In the genomic region with DNA sequence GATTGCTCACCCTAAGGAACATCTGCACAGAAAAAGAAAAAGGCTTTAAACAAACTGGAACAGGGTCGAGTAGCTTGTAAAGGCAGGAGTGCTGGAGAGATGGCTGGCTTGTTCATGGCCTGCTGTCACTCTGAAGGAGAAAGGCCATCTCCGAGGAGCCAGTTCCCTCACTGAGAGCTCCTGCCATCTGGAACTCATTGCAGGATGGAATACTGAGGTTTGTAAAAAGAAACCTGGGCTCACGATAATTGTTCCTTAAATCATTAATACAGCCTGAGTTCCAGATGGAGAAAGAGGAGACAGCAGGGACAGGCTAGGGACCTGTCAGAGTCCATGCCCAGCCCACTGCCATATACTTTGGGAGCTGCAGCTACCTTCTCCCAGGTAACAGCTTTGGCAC, we compare ENCODE assay signal across 20 mouse cellular contexts.
A peak's percentile ranks its signal among the peaks of the same experiment; 100 is the strongest.
DNase-seq lines count a peak whose midpoint lies in the region; ATAC-seq and TF ChIP-seq lines count a peak whose summit lies in the region.
"Had no signal": no experiment of that assay in that cellular context is flagged by ENCODE, and none has a peak within 500 bp of the region (broad histone marks: within the 10 kb centered on the region; RNA-seq: fewer than 3 reads in every experiment).

No protein-coding gene starts in this region.

- H3K36me3 ChIP-seq in embryonic facial prominence, embryonic 14.5 days (ENCODE audit: control insufficient read depth, insufficient read depth, low read length), result no peaks in the 10 kb centered on the region
- H3K36me3 ChIP-seq in limb, embryonic 14.5 days (ENCODE audit: control insufficient read depth, insufficient read depth, low read length), result no peaks in the 10 kb centered on the region
- H3K36me3 ChIP-seq in midbrain, postnatal 0 days (ENCODE audit: insufficient read depth, low read length), result no peaks in the 10 kb centered on the region
- H3K36me3 ChIP-seq in liver, embryonic 11.5 days (ENCODE audit: control insufficient read depth, insufficient read depth, low read length), result no peaks in the 10 kb centered on the region
- H3K36me3 ChIP-seq: forebrain, embryonic 12.5 days; heart, embryonic 13.5 days; hindbrain, embryonic 15.5 days had no signal

- H3K4me2 ChIP-seq in embryonic facial prominence, embryonic 14.5 days (ENCODE audit: low read depth, low read length), result no peak overlapping the region
- H3K4me2 ChIP-seq in limb, embryonic 14.5 days (replicated peaks; ENCODE audit: low read depth, low read length, severe bottlenecking), result no peak overlapping the region
- H3K4me2 ChIP-seq in midbrain, postnatal 0 days (ENCODE audit: low read depth, low read length, poor library complexity, severe bottlenecking), result no peak overlapping the region
- no peak overlapping the region for H3K4me2 ChIP-seq in liver, embryonic 11.5 days
- H3K4me2 ChIP-seq: forebrain, embryonic 12.5 days; heart, embryonic 13.5 days; hindbrain, embryonic 15.5 days had no signal

- ATAC-seq in embryonic facial prominence, embryonic 14.5 days (ENCODE audit: low read depth), result no peak
- ATAC-seq in limb, embryonic 14.5 days (ENCODE audit: low FRiP score, low read depth), result no peak
- no peak for ATAC-seq in megakaryocyte-erythroid progenitor cell, adult 5-6 weeks (replicated peaks; ENCODE audit: low FRiP score, low TSS enrichment, poor library complexity, severe bottlenecking)
- no peak for ATAC-seq in midbrain, postnatal 0 days (ENCODE audit: low FRiP score)
- ATAC-seq in liver, embryonic 11.5 days (replicated peaks; ENCODE audit: low FRiP score), result no peak
- ATAC-seq: forebrain, embryonic 16.5 days had no signal

- H3K9me3 ChIP-seq in embryonic facial prominence, embryonic 14.5 days (ENCODE audit: control insufficient read depth, low read length), result peaks cover 10% of the 10 kb centered on the region; the same call in 1 of the 2 replicates
- peaks cover 5% of the 10 kb centered on the region; the same call in 1 of the 2 replicates for H3K9me3 ChIP-seq in limb, embryonic 14.5 days (ENCODE audit: control insufficient read depth, low read length)
- H3K9me3 ChIP-seq in midbrain, postnatal 0 days (ENCODE audit: low read length), result no peaks in the 10 kb centered on the region
- no peaks in the 10 kb centered on the region for H3K9me3 ChIP-seq in liver, embryonic 11.5 days (ENCODE audit: control insufficient read depth, low read length)
- H3K9me3 ChIP-seq: forebrain, embryonic 12.5 days; hindbrain, embryonic 15.5 days had no signal

- H3K27ac ChIP-seq in embryonic facial prominence, embryonic 14.5 days (replicated peaks; ENCODE audit: low read depth, low read length), result no peak overlapping the region
- H3K27ac ChIP-seq in limb, embryonic 14.5 days (replicated peaks; ENCODE audit: low read depth, low read length), result no peak overlapping the region; the same call in 1 of the 2 replicates
- no peak overlapping the region for H3K27ac ChIP-seq in midbrain, postnatal 0 days (ENCODE audit: low read depth, low read length)
- no peak overlapping the region for H3K27ac ChIP-seq in liver, embryonic 11.5 days (ENCODE audit: low read depth, low read length)
- H3K27ac ChIP-seq: forebrain, embryonic 12.5 days; gastrocnemius, adult 2 months; heart, embryonic 13.5 days; hindbrain, embryonic 15.5 days had no signal

- no peak for TF ChIP-seq POLR2A in limb, embryonic 14.5 days (IDR thresholded peaks at IDR 0.05; ENCODE audit: borderline replicate concordance, extremely low read depth, insufficient read depth, insufficient read length)

- H3K9ac ChIP-seq in embryonic facial prominence, embryonic 14.5 days (ENCODE audit: low read depth, low read length), result no peak overlapping the region
- no peak overlapping the region for H3K9ac ChIP-seq in limb, embryonic 14.5 days (ENCODE audit: low read depth, low read length, severe bottlenecking)
- no peak overlapping the region for H3K9ac ChIP-seq in midbrain, postnatal 0 days (replicated peaks; ENCODE audit: low read length, poor library complexity, severe bottlenecking)
- no peak overlapping the region for H3K9ac ChIP-seq in liver, embryonic 11.5 days (ENCODE audit: low read depth, low read length)
- H3K9ac ChIP-seq: forebrain, embryonic 12.5 days; heart, embryonic 13.5 days; hindbrain, embryonic 15.5 days had no signal

- no peaks in the 10 kb centered on the region for H3K27me3 ChIP-seq in embryonic facial prominence, embryonic 14.5 days (replicated peaks; ENCODE audit: control insufficient read depth, insufficient read depth, low read length)
- H3K27me3 ChIP-seq in limb, embryonic 14.5 days (ENCODE audit: control insufficient read depth, insufficient read depth, low read length), result 0 out of 2 replicates have a peak, but pooled peaks cover 7% of the 10 kb centered on the region
- no peaks in the 10 kb centered on the region for H3K27me3 ChIP-seq in midbrain, postnatal 0 days (ENCODE audit: insufficient read depth, low read length)
- H3K27me3 ChIP-seq in liver, embryonic 11.5 days (replicated peaks; ENCODE audit: control insufficient read depth, insufficient read depth, low read length), result no peaks in the 10 kb centered on the region; the same call in 1 of the 2 replicates
- H3K27me3 ChIP-seq: hindbrain, embryonic 15.5 days had no signal

- no peak for TF ChIP-seq CTCF in midbrain, postnatal 0 days (IDR thresholded peaks at IDR 0.05)

- no peak overlapping the region for H3K4me3 ChIP-seq in embryonic facial prominence, embryonic 14.5 days (ENCODE audit: low read depth, low read length)
- no peak overlapping the region for H3K4me3 ChIP-seq in limb, embryonic 14.5 days (replicated peaks; ENCODE audit: low read length)
- H3K4me3 ChIP-seq in midbrain, postnatal 0 days (ENCODE audit: low read depth, low read length), result no peak overlapping the region
- no peak overlapping the region for H3K4me3 ChIP-seq in liver, embryonic 11.5 days (ENCODE audit: low read depth, low read length)
- H3K4me3 ChIP-seq: forebrain, embryonic 12.5 days; gastrocnemius, adult 2 months; heart, embryonic 13.5 days; hindbrain, embryonic 15.5 days had no signal

- peak; percentile 67 for DNase-seq in embryo, embryonic 10 days (ENCODE audit: low spot score)
- DNase-seq in embryo, embryonic 9.5 days (ENCODE audit: extremely low spot score), result peak; percentile 21
- DNase-seq in embryonic facial prominence, embryonic 14.5 days (ENCODE audit: low spot score), result peak; percentile 37
- peak; percentile 9 for DNase-seq in limb, embryonic 14.5 days (ENCODE audit: low spot score)
- DNase-seq in midbrain, postnatal 0 days (ENCODE audit: low spot score), result no peak
- DNase-seq in layer of hippocampus, postnatal 14 days (ENCODE audit: low spot score in 2 of 2), result no peak
- DNase-seq in liver, embryonic 11.5 days (ENCODE audit: low spot score), result no peak
- DNase-seq: adrenal gland, postnatal 10 days; cerebellum, adult 11-12 months; cerebellum, adult 9-10 months; cerebellum, postnatal 25 days; gastrocnemius, adult 2 months; gastrocnemius, postnatal 25 days; heart, adult 11 months; heart, postnatal 36 days had no signal

- peaks cover 16% of the 10 kb centered on the region for H3K4me1 ChIP-seq in embryonic facial prominence, embryonic 14.5 days (ENCODE audit: control insufficient read depth, insufficient read depth, low read length)
- H3K4me1 ChIP-seq in limb, embryonic 14.5 days (ENCODE audit: control insufficient read depth, insufficient read depth, low read length), result peaks cover 18% of the 10 kb centered on the region
- no peaks in the 10 kb centered on the region for H3K4me1 ChIP-seq in midbrain, postnatal 0 days (ENCODE audit: insufficient read depth, low read length)
- H3K4me1 ChIP-seq in liver, embryonic 11.5 days (replicated peaks; ENCODE audit: control insufficient read depth, insufficient read depth, low read length), result no peaks in the 10 kb centered on the region
- H3K4me1 ChIP-seq: forebrain, embryonic 12.5 days; hindbrain, embryonic 15.5 days had no signal

- 22% methylated on average over 3 of the region's 3 CpGs for WGBS in embryonic facial prominence, embryonic 14.5 days
- 21% methylated on average over 3 of the region's 3 CpGs for WGBS in limb, embryonic 14.5 days
- WGBS in midbrain, postnatal 0 days, result 82% methylated on average over 3 of the region's 3 CpGs
- 64% methylated on average over 3 of the region's 3 CpGs for WGBS in liver, embryonic 11.5 days

Comparison
In these comparisons a context has a peak if more than half of its experiments do, and no peak if none do; other contexts are left out.
1. DNase-seq: peak in embryo, embryonic 10 days (single experiment), embryo, embryonic 9.5 days (single experiment), embryonic facial prominence, embryonic 14.5 days (single experiment) and limb, embryonic 14.5 days (single experiment); none in midbrain, postnatal 0 days (single experiment), layer of hippocampus, postnatal 14 days (0 of 2) and liver, embryonic 11.5 days (single experiment).